Mouse (Mus musculus) spleen, adult 2 months (tissue): ENCODE results near the gene Thsd4.

Experiments used
- CTCF ChIP-seq: fragments of 200-500 bp; IDR thresholded peaks from 2 replicates; pipeline ENCODE4 v1.5.1; 2011; ENCODE audit warnings: mild to moderate bottlenecking, inconsistent platforms; ENCODE audit not compliant: insufficient read depth, insufficient read length, insufficient replicate concordance; ENCODE audit errors: extremely low read depth
- POLR2A ChIP-seq: fragments of 200-500 bp; IDR thresholded peaks from 2 replicates; pipeline ENCODE4 v1.6.1; 2011; ENCODE audit warnings: low read depth, low read length, inconsistent platforms

DNA sequence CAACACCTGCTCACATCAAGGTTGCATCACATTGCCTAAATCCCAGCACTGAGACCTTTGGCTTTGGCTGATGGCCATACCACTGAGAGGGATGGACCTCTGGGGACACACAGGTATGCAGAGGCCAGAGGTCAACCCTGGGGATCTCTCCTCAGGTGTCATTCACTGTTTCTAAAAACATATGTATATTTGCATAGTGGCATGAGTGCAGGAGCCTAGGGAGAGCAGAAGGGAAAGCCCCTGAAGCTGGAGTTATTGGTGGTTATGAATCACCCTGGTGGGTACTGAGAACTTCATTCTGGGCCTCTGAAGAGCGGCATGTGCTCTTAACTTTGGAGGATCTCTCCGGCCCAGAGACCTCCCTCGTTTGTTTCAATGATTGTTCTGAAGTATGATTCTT is 235.5 kb downstream of the Thsd4 start:
- TF ChIP-seq CTCF (no peak), POLR2A (no peak)
